Mouse (Mus musculus): ENCODE data around the gene Pnpla8.

Pnpla8 gene

DNA sequence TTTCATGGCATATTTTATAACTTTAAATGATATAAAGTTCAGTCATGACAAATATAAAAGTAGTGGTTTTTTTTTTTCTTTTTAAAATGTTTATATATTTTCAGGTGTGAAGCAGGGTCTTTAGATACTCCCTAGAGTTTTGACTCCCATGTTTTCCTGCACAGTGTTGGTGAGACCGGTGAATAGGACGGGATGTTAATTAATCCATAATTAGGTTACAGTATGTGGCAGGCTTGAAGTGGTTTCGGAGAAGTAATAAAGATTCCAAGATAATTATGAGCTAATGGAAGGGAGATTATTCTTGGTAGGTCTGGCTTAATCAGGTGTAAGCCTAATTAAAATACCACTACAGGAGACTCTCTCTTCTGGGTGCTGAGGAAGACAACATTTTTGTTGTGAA is 125.0 kb downstream of the Pnpla8 start:
- no peak for DNase-seq (ENCODE audit: low spot score in 2 of 2)

DNA sequence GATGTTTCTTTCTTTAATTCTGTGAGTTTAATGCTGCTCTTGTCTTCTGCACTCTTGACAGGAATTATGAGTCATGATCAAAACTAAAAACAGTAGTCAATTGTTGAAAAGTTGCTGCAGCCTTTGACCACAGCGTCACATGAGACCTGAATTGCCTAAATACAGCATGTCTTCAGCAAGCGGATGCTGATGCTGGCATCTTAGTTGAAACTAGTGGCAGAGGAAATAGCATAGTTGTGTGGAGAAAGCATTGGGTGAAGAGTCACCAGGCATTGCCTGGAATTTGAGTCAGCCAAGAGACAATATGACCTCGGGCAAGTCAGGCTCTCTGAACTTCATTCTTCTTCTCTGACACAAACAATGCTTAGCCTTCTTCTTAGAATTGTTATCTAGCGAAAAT is 133.9 kb downstream of the Pnpla8 start:
- DNase-seq (ENCODE audit: low spot score in 2 of 2): no peak

DNA sequence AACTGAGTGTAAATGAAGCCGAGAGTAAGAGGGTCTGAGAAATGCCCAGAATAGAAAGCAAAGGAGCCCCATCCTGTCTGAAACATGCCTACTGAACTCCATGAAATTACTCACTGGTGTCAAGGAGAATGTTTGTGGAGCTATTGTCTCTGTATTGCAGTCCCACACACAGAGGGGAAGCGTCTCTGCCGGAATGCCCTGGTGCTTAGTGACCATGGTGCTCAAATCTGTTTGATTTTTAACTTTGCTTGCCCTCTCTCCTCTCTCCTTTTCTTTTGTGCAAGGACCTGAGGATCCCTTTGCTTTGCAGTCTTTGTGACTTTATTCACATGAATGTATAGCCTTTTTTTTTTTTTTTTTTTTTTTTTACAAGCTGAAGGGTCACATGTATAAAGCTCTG is 136.3 kb downstream of the Pnpla8 start:
- DNase-seq (ENCODE audit: low spot score in 2 of 2): no peak

DNA sequence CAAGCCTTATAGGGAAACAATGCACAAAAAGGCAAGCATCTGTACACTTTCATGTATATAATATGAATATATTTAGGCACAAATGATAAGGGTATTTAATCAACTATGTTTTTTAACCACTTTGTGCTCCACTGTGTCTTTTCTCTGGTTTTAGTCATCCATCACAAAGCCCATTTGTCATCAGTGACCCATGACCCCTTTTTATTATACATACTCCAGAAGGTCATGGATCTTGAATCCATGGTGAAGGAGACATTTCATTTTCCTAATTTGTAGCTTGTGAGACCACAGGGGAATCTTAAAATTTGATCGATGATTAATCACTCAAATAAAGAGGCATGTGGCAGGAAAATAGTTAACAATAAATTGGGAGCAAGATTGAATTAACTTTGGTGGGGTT is 136.7 kb downstream of the Pnpla8 start:
- no peak for DNase-seq (ENCODE audit: low spot score in 2 of 2)

DNA sequence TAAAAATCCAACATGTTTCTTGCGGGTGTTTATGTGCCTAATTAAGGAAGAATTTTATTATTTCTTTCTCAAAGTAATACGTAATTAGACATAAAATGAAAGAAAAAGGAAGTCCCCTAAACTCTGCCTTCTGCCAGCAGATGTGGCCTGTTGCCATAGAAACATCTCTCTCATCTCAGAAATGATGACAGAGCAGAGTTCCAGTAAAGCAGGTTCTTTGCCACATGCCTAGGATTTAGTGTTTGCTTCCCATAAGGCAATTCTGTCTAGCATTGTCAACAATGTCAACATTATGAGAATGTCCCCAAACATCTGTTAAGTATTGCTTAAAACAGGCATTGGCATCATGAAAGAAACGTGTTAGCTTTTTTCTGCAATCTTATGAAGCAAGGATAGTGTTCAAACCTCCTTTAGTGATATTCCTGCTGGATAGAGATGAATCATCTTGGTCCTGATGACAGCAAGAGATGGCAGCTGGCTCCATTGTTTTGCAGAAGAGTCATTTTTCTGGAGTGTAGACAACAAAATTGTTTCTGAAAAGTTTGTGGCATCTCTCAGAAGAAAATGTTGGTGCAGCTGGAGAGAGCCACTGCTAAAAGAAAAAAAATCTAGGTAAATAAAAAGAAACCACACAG is 150.0 kb downstream of the Pnpla8 start:
- DNase-seq (ENCODE audit: low spot score in 2 of 2): no peak

All from urinary bladder, adult 18-20 months (tissue).